Mouse (Mus musculus) liver, postnatal 0 days (tissue): ENCODE data around the gene Hgf. TPM values are rescaled to one million over a fixed set of nuclear protein-coding genes. Genes with fewer than 3 reads are reported as not detected.

ENCODE experiments used
- ATAC-seq: fragments of 200-750 bp; cut with Nextera tagmentation; 2 replicates; pipeline ENCODE4 v1.8.0; 2017; ENCODE audit warnings: mild to moderate bottlenecking, moderate library complexity
- DNase-seq: peaks from one replicate; pipeline ENCODE4 v3.0.0-alpha.2; 2016
- H3K27ac ChIP-seq: fragments of 300-500 bp; sonication (generic); 2 replicates; pipeline ENCODE4 v1.5.1; 2014; ENCODE audit warnings: antibody characterized with exemption, moderate library complexity, mild to moderate bottlenecking, low read depth
- H3K27me3 ChIP-seq: fragments of 300-500 bp; sonication (generic); 2 replicates; pipeline ENCODE4 v1.6.1; 2014; ENCODE audit warnings: low read length, control low read depth, mixed read lengths; ENCODE audit not compliant: insufficient read depth
- H3K36me3 ChIP-seq: fragments of 300-500 bp; sonication (generic); replicated peaks from 2 replicates; pipeline ENCODE4 v1.6.1; 2014; ENCODE audit warnings: mild to moderate bottlenecking, control low read depth, low read length, moderate library complexity, mixed read lengths; ENCODE audit not compliant: insufficient read depth
- H3K4me1 ChIP-seq: fragments of 300-500 bp; sonication (generic); 2 replicates; pipeline ENCODE4 v1.6.1; 2014; ENCODE audit warnings: antibody characterized with exemption, mild to moderate bottlenecking, control low read depth; ENCODE audit not compliant: insufficient read depth
- H3K4me2 ChIP-seq: fragments of 300-500 bp; sonication (generic); 2 replicates; pipeline ENCODE4 v1.6.1; 2014; ENCODE audit warnings: low read depth, mild to moderate bottlenecking, low read length, moderate library complexity, mixed read lengths
- H3K4me3 ChIP-seq: fragments of 300-500 bp; sonication (generic); 2 replicates; pipeline ENCODE4 v1.5.1; 2014; ENCODE audit warnings: low read depth, low read length
- H3K9ac ChIP-seq: fragments of 300-500 bp; sonication (generic); replicated peaks from 2 replicates; pipeline ENCODE4 v1.6.1; 2014; ENCODE audit warnings: mild to moderate bottlenecking, moderate library complexity
- H3K9me3 ChIP-seq: fragments of 300-500 bp; sonication (generic); 2 replicates; pipeline ENCODE4 v1.6.1; 2016; ENCODE audit warnings: mild to moderate bottlenecking, control low read depth, low read length, mixed read lengths
- CTCF ChIP-seq: sonication (generic); IDR thresholded peaks from 2 replicates; pipeline ENCODE4 v1.5.1; 2016; ENCODE audit warnings: antibody characterized with exemption, low read depth
- EP300 ChIP-seq: IDR thresholded peaks from 2 replicates; pipeline ENCODE4 v1.6.1; 2016; ENCODE audit warnings: antibody characterized with exemption, low read depth, mild to moderate bottlenecking
- WGBS: fragments of 180-500 bp; shearing (Covaris S2); extraction: QIAGEN DNeasy Blood & Tissue Kit; methylation state at CpG from one replicate; pipeline ENCODE4 v1.1.7; 2014; ENCODE audit not compliant: insufficient replicate concordance; 5-methylcytosine and 5-hydroxymethylcytosine counted together
- polyA plus RNA-seq: library from polyadenylated mRNA; unstranded; fragments of >200 nt; fragmentation: Nextera tagmentation; extraction: Ambion mirVana; gene quantifications from 2 replicates; pipeline ENCODE4 v1.2.1, GENCODE M21; 2015

Hgf gene
- polyA plus RNA-seq, 1 experiment from 2014 or later = 5.2 TPM

DNA sequence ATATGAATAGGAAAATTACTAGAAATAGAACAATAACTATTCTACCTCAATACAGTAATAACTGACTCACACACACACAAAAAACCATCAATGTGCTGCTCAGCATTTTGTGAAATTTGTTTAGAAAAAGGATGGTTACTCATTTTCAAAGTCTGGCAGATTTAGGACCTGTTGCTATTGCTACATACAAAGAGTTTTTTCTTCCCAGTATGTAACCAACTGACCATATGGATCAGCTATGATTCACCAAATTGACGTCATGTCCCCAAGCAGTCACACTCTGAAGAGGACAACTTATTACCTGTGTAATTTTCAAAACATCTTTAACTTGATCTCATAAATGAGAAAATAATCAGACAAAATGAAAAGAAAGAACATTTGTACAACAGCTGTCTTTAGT, 48.2 kb downstream of the Hgf start:
- no peak overlapping the region for H3K27ac ChIP-seq
- no peak overlapping the region for H3K9ac ChIP-seq
- DNase-seq = no peak
- H3K4me1 ChIP-seq = no peaks in the 10 kb centered on the region
- no peak overlapping the region for H3K4me3 ChIP-seq
- no peaks in the 10 kb centered on the region for H3K9me3 ChIP-seq
- no peak for ATAC-seq
- WGBS = 74% methylated on average over 1 of the region's 1 CpGs
- H3K4me2 ChIP-seq = no peak overlapping the region
- H3K36me3 ChIP-seq = no peaks in the 10 kb centered on the region
- TF ChIP-seq EP300 = no peak
- no peak for TF ChIP-seq CTCF
- no peaks in the 10 kb centered on the region for H3K27me3 ChIP-seq

- ATAC-seq = no peak
Measured at GRCm38 (mm10) chr5:16632996-16633395, 79.7 kb downstream of the Hgf start.

GRCm38 (mm10) chr5:16646417-16646816, 93.1 kb downstream of the Hgf start:
- no peak overlapping the region for H3K4me3 ChIP-seq
- TF ChIP-seq CTCF = no peak
- no peak for TF ChIP-seq EP300
- no peak for DNase-seq
- H3K9me3 ChIP-seq = no peaks in the 10 kb centered on the region
- 70% methylated on average over 7 of the region's 7 CpGs for WGBS
- no peak for ATAC-seq
- H3K4me1 ChIP-seq = no peaks in the 10 kb centered on the region
- no peak overlapping the region for H3K9ac ChIP-seq
- H3K27ac ChIP-seq = no peak overlapping the region
- no peak overlapping the region for H3K4me2 ChIP-seq
- H3K27me3 ChIP-seq = no peaks in the 10 kb centered on the region
- H3K36me3 ChIP-seq = no peaks in the 10 kb centered on the region

More at GRCm38 (mm10) chr5:16632996-16633395, 79.7 kb downstream of the Hgf start:
- H3K9ac ChIP-seq = no peak overlapping the region
- no peak overlapping the region for H3K4me3 ChIP-seq
- DNase-seq = no peak
- no peaks in the 10 kb centered on the region for H3K36me3 ChIP-seq
- H3K27ac ChIP-seq = no peak overlapping the region
- no peak for TF ChIP-seq EP300
- no peak for TF ChIP-seq CTCF
- no peaks in the 10 kb centered on the region for H3K9me3 ChIP-seq
- WGBS = 58% methylated on average over 1 of the region's 1 CpGs
- no peaks in the 10 kb centered on the region for H3K27me3 ChIP-seq
- H3K4me2 ChIP-seq = no peak overlapping the region
- H3K4me1 ChIP-seq = no peaks in the 10 kb centered on the region

DNA sequence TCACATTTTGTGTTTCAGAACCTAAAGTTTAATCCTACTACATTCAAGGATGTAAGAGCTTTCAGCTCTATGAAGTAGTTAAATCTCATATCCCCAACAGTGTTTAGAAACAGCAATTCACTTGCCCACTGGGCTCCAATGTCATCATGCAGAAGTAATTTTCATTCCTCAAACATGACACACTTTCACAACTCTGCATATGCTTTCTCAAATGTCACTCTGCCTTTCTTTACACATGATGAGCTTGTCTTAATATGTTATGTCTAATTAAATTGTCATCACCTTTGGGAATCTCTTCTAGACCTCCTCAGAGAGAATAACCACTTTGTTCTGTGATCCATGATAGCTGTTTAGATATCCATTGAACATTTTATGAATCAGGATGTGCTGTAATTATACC, 94.4 kb downstream of the Hgf start:
- no peak overlapping the region for H3K9ac ChIP-seq
- H3K36me3 ChIP-seq = no peaks in the 10 kb centered on the region
- H3K4me1 ChIP-seq = no peaks in the 10 kb centered on the region
- no peak overlapping the region for H3K4me3 ChIP-seq
- no peaks in the 10 kb centered on the region for H3K27me3 ChIP-seq
- TF ChIP-seq CTCF (no peak), EP300 (no peak)
- ATAC-seq = no peak
- H3K9me3 ChIP-seq = no peaks in the 10 kb centered on the region
- H3K27ac ChIP-seq = no peak overlapping the region
- DNase-seq = no peak
- H3K4me2 ChIP-seq = no peak overlapping the region

- WGBS = 63% methylated on average over 1 of the region's 1 CpGs
- no peak for DNase-seq
- no peak for TF ChIP-seq CTCF
- peak; percentile 32; the same call in 1 of the 2 replicates for TF ChIP-seq EP300
- ATAC-seq = no peak
- no peak overlapping the region for H3K27ac ChIP-seq
- no peak overlapping the region for H3K4me2 ChIP-seq
- no peaks in the 10 kb centered on the region for H3K4me1 ChIP-seq
- H3K4me3 ChIP-seq = no peak overlapping the region
- H3K27me3 ChIP-seq = no peaks in the 10 kb centered on the region
- H3K9ac ChIP-seq = no peak overlapping the region
- H3K36me3 ChIP-seq = no peaks in the 10 kb centered on the region
- no peaks in the 10 kb centered on the region for H3K9me3 ChIP-seq
Measured at GRCm38 (mm10) chr5:16650240-16650639, 96.9 kb downstream of the Hgf start.

- H3K27me3 ChIP-seq = no peaks in the 10 kb centered on the region
- no peaks in the 10 kb centered on the region for H3K9me3 ChIP-seq
- 4% methylated on average over 7 of the region's 7 CpGs for WGBS
- no peak overlapping the region for H3K27ac ChIP-seq
- no peak overlapping the region for H3K9ac ChIP-seq
- TF ChIP-seq CTCF = no peak
- TF ChIP-seq EP300 = no peak
- no peaks in the 10 kb centered on the region for H3K4me1 ChIP-seq
- ATAC-seq = no peak
- no peak for DNase-seq
- no peak overlapping the region for H3K4me2 ChIP-seq
- H3K36me3 ChIP-seq = no peaks in the 10 kb centered on the region
- no peak overlapping the region for H3K4me3 ChIP-seq
Measured at GRCm38 (mm10) chr5:16654022-16654421, 100.7 kb downstream of the Hgf start.

Other genes with a start within 250 kb of the Hgf start
- not detected in 2 replicates for gene Gm28710, start 238.3 kb downstream of the Hgf start, polyA plus RNA-seq